Mouse (Mus musculus): ENCODE results near the gene Agap1.

DNA sequence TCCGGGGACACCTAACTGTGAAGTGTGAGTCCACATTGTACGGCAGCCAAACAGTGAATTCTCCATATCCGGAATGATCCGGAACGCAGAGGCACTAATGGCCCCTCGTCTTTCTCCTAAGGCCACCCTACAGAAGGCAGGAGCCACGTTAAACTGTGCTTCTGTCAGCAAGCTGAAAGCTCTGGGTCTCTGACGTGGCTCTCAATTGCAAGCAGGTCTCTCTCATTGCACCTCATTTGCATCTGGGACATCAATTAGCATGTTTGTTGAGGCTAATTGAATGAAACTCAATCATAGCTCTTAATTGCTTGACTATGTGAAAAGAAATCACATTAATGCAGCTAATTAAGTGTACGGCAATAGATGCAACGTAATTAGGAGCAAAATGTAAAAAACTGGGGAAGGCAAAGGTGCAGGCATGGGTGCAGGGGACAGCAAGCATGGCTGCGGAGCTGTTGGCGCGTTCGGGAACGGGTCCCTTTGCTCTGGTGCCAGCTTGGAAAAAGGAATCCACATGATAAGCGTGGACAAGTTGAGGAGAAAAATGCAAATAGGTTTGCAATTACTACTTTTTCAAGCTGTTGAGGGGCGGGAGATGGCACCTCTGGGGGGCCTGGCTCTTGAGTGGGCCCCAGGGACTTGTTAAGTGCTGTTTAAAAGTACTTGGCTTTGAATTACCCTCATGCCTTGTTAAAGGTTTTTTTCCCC lies 284.6 kb downstream of the Agap1 start:
- TF ChIP-seq MEF2A (IDR thresholded peaks at IDR 0.05; ENCODE audit: extremely low read depth, insufficient replicate concordance, low read depth, low read length, poor library complexity, severe bottlenecking) (no peak), RAD21 (IDR thresholded peaks at IDR 0.05; ENCODE audit: low read depth, low read length) (no peak), NELFE (IDR thresholded peaks at IDR 0.05; ENCODE audit: low read depth, low read length) (no peak)

Measured in MEL (cell line).